Mouse (Mus musculus): ENCODE measurements around the gene Hmgb4. TPM values are rescaled to one million over a fixed set of nuclear protein-coding genes. Genes with fewer than 3 reads are reported as not detected.

The Hmgb4 gene
- total RNA-seq (2012; rRNA removed) (not detected in 2 replicates), total RNA-seq (2014; rRNA removed) (not detected in 2 replicates), polyA plus RNA-seq (2012; ENCODE audit: insufficient read length, low read depth) (not detected in 2 replicates)

- no peak within 1 kb of the TSS for H3K4me3 ChIP-seq (replicated peaks in 1 of 3; ENCODE audit: low read depth in 2 of 3, low read length in 2 of 3, poor library complexity in 1 of 3)
- DNase-seq (ENCODE audit: extremely low read depth), result no peak
- H3K27me3 ChIP-seq (replicated peaks), result no peaks in the 10 kb centered on the region
- no peaks in the 10 kb centered on the region for H3K36me3 ChIP-seq (replicated peaks in 1 of 2; ENCODE audit: control insufficient read depth in 1 of 2, insufficient read depth in 1 of 2, low read length in 1 of 2)
- H3K9me3 ChIP-seq (replicated peaks; ENCODE audit: low read length), result peaks cover 85% of the 10 kb centered on the region
- no peak within 1 kb of the TSS for H3K27ac ChIP-seq (ENCODE audit: insufficient read depth, low read depth)
- no peaks in the 10 kb centered on the region for H3K4me1 ChIP-seq (ENCODE audit: control insufficient read depth in 1 of 2, insufficient read depth in 2 of 2)
- no peak for TF ChIP-seq POLR2A (IDR thresholded peaks at IDR 0.05; ENCODE audit: low read depth, low read length)
- TF ChIP-seq CHD2 (IDR thresholded peaks at IDR 0.05; ENCODE audit: low read length), result no peak
- TF ChIP-seq MAFK (IDR thresholded peaks at IDR 0.05; ENCODE audit: insufficient replicate concordance, low read length), result no peak
- TF ChIP-seq ZC3H11A (IDR thresholded peaks at IDR 0.05; ENCODE audit: low read depth, low read length), result no peak
- no peak for TF ChIP-seq MEF2A (IDR thresholded peaks at IDR 0.05; ENCODE audit: borderline replicate concordance, low read depth, low read length)
- no peak for TF ChIP-seq KAT2A (IDR thresholded peaks at IDR 0.05; ENCODE audit: insufficient replicate concordance, low read length)
- TF ChIP-seq HCFC1 (IDR thresholded peaks at IDR 0.05; ENCODE audit: low read depth, low read length), result no peak
- no peak for TF ChIP-seq TCF12 (IDR thresholded peaks at IDR 0.05; ENCODE audit: low read depth, low read length)
- TF ChIP-seq CHD1 (IDR thresholded peaks at IDR 0.05; ENCODE audit: low read depth, low read length), result no peak
- TF ChIP-seq NELFE (IDR thresholded peaks at IDR 0.05; ENCODE audit: low read depth, low read length), result no peak
- TF ChIP-seq MYC (IDR thresholded peaks at IDR 0.05; ENCODE audit: low read depth, low read length), result no peak
- no peak for TF ChIP-seq SMC3 (IDR thresholded peaks at IDR 0.05; ENCODE audit: low read depth, low read length)
- no peak for TF ChIP-seq JUND (conservative IDR thresholded peaks at IDR 0.05; ENCODE audit: low read depth, low read length)
- TF ChIP-seq MAZ (IDR thresholded peaks at IDR 0.05; ENCODE audit: low read depth, low read length), result no peak
- no peak for TF ChIP-seq TBP (conservative IDR thresholded peaks at IDR 0.05; ENCODE audit: low read depth, low read length)
- no peak for TF ChIP-seq NRF1 (IDR thresholded peaks at IDR 0.05; ENCODE audit: low read depth, low read length)
- TF ChIP-seq RAD21 (IDR thresholded peaks at IDR 0.05; ENCODE audit: low read depth, low read length), result no peak
- TF ChIP-seq USF2 (conservative IDR thresholded peaks at IDR 0.05; ENCODE audit: low read depth, low read length), result no peak
- TF ChIP-seq ELF1 (IDR thresholded peaks at IDR 0.05; ENCODE audit: low read depth, low read length), result no peak
- no peak within 1 kb of the TSS for H3K4me2 ChIP-seq (ENCODE audit: insufficient read depth, low read depth, poor library complexity, severe bottlenecking)
- dilution Hi-C loops (cut with MboI; ENCODE audit: extremely low pct_ligation_motif_present, extremely low pct_unique_long_range_greater_than_20kb, low sequenced_read_pairs) (no loop called here), in situ Hi-C loops (cut with MboI; ENCODE audit: low pct_ligation_motif_present, low pct_unique_long_range_greater_than_20kb, low sequenced_read_pairs) (no loop called here)
- H3K9ac ChIP-seq (ENCODE audit: insufficient read depth, low read depth), result no peak within 1 kb of the TSS
- no peaks in the 10 kb centered on the region for H3K79me2 ChIP-seq (replicated peaks; ENCODE audit: control insufficient read depth, extremely low read depth, insufficient read depth, poor library complexity, severe bottlenecking)
These were observed at the start of gene Hmgb4 for GRCm38 (mm10) chr4:128260907-128261560. Gene Hmgb4, minus strand, starts transcription at chr4:128260957.

- Histone ChIP-seq H3K36me3 (replicated peaks in 1 of 2; ENCODE audit: control insufficient read depth in 1 of 2, insufficient read depth in 1 of 2, low read length in 1 of 2) (no peaks in the 10 kb centered on the region), H3K4me2 (ENCODE audit: insufficient read depth, low read depth, poor library complexity, severe bottlenecking) (no peak overlapping the region), H3K9ac (ENCODE audit: insufficient read depth, low read depth) (no peak overlapping the region), H3K27me3 (replicated peaks) (no peaks in the 10 kb centered on the region), H3K79me2 (replicated peaks; ENCODE audit: control insufficient read depth, extremely low read depth, insufficient read depth, poor library complexity, severe bottlenecking) (no peaks in the 10 kb centered on the region), H3K4me1 (ENCODE audit: control insufficient read depth in 1 of 2, insufficient read depth in 2 of 2) (no peaks in the 10 kb centered on the region), H3K4me3 (replicated peaks in 1 of 3; ENCODE audit: low read depth in 2 of 3, low read length in 2 of 3, poor library complexity in 1 of 3) (no peak overlapping the region), H3K9me3 (replicated peaks; ENCODE audit: low read length) (peaks cover 60% of the 10 kb centered on the region), H3K27ac (ENCODE audit: insufficient read depth, low read depth) (no peak overlapping the region)
- dilution Hi-C loops (cut with MboI; ENCODE audit: extremely low pct_ligation_motif_present, extremely low pct_unique_long_range_greater_than_20kb, low sequenced_read_pairs), result no loop called here
- TF ChIP-seq PAX5 (IDR thresholded peaks at IDR 0.05; ENCODE audit: low read length) (no peak), EP300 (IDR thresholded peaks at IDR 0.05; ENCODE audit: low read length) (no peak), RCOR1 (conservative IDR thresholded peaks at IDR 0.05; ENCODE audit: low read depth, low read length) (no peak), MAZ (IDR thresholded peaks at IDR 0.05; ENCODE audit: low read depth, low read length) (no peak), SMC3 (IDR thresholded peaks at IDR 0.05; ENCODE audit: low read depth, low read length) (no peak), E2F4 (IDR thresholded peaks at IDR 0.05; ENCODE audit: insufficient replicate concordance, low read depth, low read length) (no peak), NELFE (IDR thresholded peaks at IDR 0.05; ENCODE audit: low read depth, low read length) (no peak), ZC3H11A (IDR thresholded peaks at IDR 0.05; ENCODE audit: low read depth, low read length) (no peak), CHD1 (IDR thresholded peaks at IDR 0.05; ENCODE audit: low read depth, low read length) (no peak), ZNF384 (IDR thresholded peaks at IDR 0.05; ENCODE audit: low read depth, low read length) (no peak), CHD2 (IDR thresholded peaks at IDR 0.05; ENCODE audit: low read length) (no peak), ZMIZ1 (IDR thresholded peaks at IDR 0.05; ENCODE audit: low read depth, low read length) (no peak), MAFK (IDR thresholded peaks at IDR 0.05; ENCODE audit: insufficient replicate concordance, low read length) (no peak), KAT2A (IDR thresholded peaks at IDR 0.05; ENCODE audit: insufficient replicate concordance, low read length) (no peak), IRF4 (IDR thresholded peaks at IDR 0.05; ENCODE audit: low read depth, low read length) (no peak)
- no peak for DNase-seq (ENCODE audit: extremely low read depth)
- in situ Hi-C loops (cut with MboI; ENCODE audit: low pct_ligation_motif_present, low pct_unique_long_range_greater_than_20kb, low sequenced_read_pairs), result no loop called here
These were observed 45.3 kb upstream of the Hmgb4 start for GRCm38 (mm10) chr4:128306011-128306410.
